Mouse (Mus musculus) myocyte (in vitro differentiated cells): ENCODE data around the gene Kcnv2.

Source experiments
- MAX ChIP-seq: IDR thresholded peaks from one replicate; pipeline ENCODE4 v1.6.1; 2011; ENCODE audit warnings: low read depth, mild to moderate bottlenecking, control low read depth
- POLR2A ChIP-seq: IDR thresholded peaks from one replicate; pipeline ENCODE4 v1.6.1; 2011; ENCODE audit warnings: low read depth, mild to moderate bottlenecking, control low read depth, moderate library complexity; ENCODE audit not compliant: insufficient read length
- USF1 ChIP-seq: IDR thresholded peaks from one replicate; pipeline ENCODE4 v1.6.1; 2011; ENCODE audit warnings: low read depth, mild to moderate bottlenecking, control low read depth, moderate library complexity

- TF ChIP-seq MAX (no peak), POLR2A (no peak), USF1 (no peak)
Measured at GRCm38 (mm10) chr19:27317337-27317736, 5.1 kb upstream of the Kcnv2 start.
